Mouse (Mus musculus) olfactory bulb, adult 2 months (tissue): ENCODE results near the gene Cltb.

Experiments
- CTCF ChIP-seq: fragments of 200-500 bp; IDR thresholded peaks from 2 replicates; pipeline ENCODE4 v1.5.1; 2012; ENCODE audit warnings: low read depth, mild to moderate bottlenecking, low read length, moderate library complexity; ENCODE audit not compliant: insufficient read depth
- POLR2A ChIP-seq: fragments of 200-500 bp; IDR thresholded peaks from 2 replicates; pipeline ENCODE4 v1.6.1; 2012; ENCODE audit warnings: mild to moderate bottlenecking, low read depth, low read length, moderate library complexity; ENCODE audit not compliant: insufficient read depth

DNA sequence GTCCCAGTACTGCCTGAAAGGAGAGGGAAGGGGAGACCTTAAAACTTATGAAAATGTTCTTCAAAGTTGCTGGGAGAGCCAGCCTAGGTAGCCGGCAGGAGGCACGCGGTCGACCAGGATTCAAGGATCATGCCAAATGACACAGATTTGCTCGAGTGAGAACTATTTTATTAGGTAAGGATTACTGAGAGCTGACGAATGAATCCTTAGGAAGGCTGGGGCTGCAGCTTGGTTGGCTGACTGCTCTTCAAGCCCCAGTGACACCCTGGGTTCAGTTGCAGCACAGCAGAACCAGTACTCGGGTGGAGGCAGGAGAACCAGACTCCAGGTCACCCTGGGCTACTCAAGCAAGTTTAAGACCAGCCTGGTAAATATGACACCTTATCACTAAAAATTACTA lies 63.1 kb downstream of the Cltb start:
- TF ChIP-seq CTCF (no peak), POLR2A (no peak)
